Mouse (Mus musculus) adrenal gland, adult (tissue): Measurements from ENCODE around the gene Axin1.
"Not testable (repeated sequence)": the region's sequence is repeated elsewhere in the genome, so short reads cannot be mapped to it uniquely, and the experiment has no call there.

Experiments
- DNase-seq, 2 experiments: peaks; one replicate each; pipeline ENCODE4 v3.0.0; 2022 to 2023; ENCODE audit warnings: low spot score in 1 of 2; ENCODE audit not compliant: inconsistent age in 2 of 2

The Axin1 gene

DNA sequence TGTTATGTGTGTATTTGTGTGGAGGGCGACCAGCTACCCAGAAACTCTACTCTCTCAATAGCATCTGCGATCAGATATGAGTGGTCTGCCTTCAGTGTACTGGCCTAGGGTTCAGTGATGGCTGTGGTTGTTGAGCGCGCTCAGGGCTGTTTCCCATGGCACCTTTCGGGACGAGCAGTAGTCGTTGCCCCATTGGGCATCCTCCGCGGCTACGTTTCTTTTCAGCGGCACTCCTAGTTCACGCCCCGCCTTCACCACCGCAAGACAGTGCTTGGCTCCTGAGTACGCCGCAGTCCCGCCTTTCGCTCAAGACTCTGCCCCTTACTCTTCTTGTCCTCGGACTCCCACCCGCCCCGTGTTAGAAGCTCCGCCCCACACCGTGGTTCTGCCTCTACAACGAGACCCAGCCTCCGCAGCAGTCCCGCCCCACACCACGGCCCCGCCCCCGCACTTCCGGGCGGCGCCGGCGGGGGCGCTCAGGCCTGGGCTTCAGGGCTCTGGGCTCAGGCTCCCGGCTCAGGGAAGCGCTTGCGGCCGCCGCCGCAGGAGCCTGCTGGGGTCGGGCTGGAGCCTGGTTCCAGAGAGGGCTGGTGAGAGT is at the start of gene Axin1:
Gene Axin1 (plus strand): TSS at position 450 of the 598 bp plus-strand sequence.
- DNase-seq: peak; percentile 96 to 98

DNA sequence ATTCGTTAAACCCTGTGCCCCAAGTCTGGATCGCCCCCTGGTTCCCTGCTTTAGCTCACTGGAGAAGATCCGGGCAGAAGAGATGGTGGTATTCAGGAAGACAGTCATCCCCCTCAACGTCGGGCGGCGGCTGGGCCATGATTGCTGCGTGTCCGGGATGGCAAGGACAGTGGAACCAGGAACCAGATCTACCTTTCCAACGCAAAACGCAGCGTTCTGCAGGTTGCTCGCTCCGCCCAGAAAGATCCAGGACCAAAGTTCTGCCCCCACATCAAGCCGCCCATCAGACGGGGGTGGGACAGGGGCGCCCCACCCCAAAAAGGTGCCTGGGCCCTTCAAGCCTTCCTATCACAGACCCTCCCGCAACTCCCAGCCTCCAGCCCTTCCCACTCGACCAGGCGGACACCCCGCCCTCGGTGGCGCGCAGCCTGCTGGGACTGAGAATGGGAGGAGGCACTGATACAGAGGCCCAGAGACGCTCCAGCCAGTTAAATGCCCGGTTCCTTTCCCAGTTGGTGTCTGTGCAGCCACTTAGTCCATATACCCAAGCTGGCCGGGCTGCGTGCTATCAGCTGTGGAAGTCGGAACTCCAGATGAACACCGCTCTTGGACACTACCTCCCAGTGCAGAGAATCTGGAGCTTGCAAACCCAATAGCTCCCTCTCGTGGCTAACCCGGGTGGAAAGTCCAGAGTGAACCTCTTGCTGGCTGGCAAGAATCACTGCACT is 48.4 kb upstream of the Axin1 start, which contains the start of gene Decr2:
Gene Decr2 (minus strand): TSS at position 433 of the 728 bp plus-strand sequence.
- DNase-seq: peak; percentile 94 to 97

DNA sequence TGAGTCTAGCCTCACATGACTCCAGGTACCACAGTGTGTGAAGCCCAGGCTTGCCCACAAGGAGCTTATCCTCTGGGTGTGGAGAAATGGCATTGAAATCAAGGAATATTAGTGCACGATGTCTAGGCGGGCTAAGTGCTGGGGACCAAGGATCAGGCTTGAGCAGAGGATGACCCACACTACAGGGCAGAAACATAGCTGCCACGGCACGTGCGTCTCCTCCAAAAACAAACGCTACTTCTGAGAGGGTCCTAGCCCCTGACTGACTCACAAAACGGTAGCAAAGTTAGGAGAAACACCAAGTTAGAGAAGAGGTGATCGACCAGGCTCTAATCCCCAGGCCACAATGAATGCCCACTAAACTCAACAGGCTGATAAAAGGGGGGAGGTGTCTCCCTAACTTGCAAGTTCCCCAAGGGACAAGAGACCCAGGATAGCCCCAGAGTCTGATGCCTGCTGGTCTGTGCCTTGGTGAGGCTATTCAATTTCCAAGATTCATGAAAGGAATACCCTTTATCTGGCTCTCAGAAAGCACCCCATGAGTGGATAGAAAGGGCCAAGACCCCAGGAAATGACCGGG is 43.9 kb upstream of the Axin1 start:
- DNase-seq: no peak

DNA sequence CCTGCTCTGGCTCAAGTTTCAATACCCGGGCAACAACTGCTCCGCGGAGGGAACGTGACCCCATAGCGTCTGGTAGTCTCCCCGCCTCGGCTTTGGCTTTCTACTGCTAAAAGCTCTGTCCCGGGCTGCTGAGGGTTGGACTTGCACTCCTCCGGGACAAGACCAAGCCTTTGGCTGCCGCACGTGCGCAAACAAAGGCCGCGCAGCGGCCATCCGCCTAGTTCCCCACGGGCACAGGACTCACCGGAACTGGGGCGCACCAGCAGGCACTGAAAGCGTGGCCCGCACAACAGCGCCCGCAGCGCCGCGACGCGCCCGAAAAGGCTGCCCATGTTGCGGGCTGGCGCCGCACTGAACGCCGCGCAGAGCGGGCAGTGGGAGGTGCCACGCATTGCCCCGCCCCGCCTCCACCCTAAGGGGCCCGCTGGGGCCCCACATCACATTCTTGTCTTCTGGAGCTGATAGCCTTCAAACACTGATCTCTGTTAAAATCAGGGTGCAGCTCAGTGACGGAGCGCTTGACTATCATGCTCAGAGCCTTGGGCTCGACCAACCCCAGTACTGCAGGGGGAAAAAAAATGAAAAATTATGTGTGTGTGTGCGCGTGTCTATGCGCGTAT is 43.3 kb upstream of the Axin1 start, which contains the start of gene Nme4:
Gene Nme4 (minus strand): TSS at position 482 of the 620 bp plus-strand sequence.
- DNase-seq: peak; percentile 64 to 84

DNA sequence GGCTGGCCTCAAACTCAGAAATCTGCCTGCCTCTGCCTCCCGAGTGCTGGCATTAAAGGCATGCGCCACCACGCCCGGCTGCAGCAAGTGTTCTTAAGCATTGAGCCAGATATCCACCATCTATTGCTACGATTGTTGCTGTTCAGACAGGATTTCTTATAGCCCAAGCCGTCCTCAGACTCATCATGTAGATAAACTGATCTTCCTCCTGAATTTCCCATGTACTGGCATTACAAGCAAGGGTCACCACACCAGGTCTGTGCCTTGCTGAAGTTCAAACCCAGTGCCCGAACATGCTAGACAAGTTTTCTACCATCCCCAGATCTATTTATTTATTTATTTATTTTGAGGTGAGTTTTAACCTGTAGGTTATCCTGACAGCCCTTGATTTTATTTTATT is 40.0 kb upstream of the Axin1 start:
- DNase-seq: peak in 1 of 2 experiments; percentile 34

DNA sequence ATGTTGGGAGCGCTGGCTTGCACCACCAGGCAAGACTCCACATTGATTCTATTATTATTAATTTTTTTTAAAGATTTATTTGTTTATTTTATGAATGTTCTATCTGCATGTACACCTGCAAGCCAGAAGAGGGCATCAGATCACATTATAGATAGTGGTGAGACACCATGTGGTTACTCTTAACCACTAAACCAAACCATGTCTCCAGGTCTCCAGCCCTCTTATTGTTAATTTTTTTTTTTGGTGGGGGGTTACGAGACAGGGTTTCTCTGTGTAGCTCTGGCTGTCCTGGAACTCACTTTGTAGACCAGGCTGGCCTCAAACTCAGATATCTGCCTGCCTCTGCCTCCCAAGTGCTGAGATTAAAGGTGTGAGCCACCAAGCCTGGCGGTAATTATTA is 39.2 kb upstream of the Axin1 start:
- DNase-seq: peak in 1 of 2 experiments; percentile 74

DNA sequence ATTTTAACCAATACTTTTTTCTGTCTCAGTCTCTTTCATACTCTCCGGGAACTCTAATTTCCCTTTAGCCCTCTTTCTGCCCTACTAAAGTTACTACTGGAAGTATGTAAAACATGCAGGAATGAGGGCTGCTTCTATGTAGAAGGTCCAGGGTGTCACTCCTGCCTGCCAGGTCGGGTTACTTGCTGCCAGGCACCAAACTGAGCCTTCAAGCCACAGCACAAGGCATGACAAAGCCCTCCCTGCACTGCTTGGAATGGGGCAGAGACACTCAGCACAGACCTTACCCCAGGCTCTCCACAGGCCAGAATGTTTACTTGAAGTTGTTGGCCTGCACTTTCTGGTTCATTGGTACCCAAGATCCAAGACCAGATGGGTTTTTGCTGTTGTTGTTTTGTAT is 38.3 kb upstream of the Axin1 start:
- peak in 1 of 2 experiments; percentile 27 for DNase-seq

DNA sequence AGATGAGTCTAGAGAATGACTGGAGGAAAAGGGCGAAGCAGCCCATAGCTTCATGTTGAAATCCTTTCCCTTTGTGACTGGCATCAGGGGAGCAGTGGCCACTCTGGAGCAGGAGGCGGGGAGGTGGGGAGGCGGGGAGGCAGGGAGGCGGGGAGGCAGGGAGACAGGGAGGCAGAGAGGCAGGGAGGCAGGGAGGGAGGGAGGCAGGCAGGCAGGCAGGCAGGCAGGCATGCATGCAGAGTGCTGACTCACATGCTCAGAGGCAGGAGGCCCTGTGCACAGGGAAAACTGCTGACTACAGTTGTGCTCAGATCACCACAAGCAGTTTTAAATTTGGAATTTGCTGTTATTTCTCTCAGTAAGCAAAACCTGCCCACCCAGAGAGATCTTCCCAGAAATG is 37.0 kb upstream of the Axin1 start:
- DNase-seq: peak in 1 of 2 experiments; percentile 41

DNA sequence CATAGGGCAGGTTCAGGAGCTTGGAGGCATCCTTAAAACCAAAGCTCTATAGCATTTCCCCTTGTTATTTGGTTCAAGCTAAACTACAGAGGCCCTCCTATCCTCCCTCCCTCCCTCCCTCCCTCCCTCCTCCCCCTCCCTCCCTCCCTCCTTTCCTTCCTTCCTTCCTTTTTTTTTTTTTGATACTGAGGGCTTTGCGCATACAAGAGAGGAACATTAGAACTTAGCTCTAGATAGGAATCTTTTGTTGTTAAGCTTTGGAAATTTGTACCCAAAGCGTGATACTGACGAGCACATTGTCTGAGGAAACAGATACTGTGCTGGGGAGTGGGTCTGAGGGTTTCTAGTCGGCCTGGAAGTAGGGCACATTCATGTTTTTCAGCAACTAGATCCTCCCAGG is 32.9 kb upstream of the Axin1 start:
- DNase-seq: no peak

DNA sequence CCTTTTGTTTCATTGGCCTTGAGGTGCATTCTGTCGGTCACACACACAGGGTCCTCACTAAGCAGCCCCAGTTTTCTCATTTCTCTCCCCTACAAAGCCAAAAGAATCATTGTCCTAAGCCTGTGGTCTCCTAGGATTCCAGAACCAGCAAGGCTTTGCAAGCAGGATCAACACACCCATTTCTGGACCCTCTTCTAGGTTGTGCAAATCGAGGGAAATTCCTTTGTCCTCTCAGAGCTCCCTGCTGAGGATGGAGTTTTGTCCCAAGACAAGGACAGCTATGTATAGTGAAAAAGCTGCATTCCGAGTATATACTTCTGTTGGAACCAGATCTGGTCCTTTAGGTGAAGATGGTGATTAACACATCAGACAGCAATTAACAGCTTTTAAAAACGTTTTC is 28.3 kb upstream of the Axin1 start:
- no peak for DNase-seq

DNA sequence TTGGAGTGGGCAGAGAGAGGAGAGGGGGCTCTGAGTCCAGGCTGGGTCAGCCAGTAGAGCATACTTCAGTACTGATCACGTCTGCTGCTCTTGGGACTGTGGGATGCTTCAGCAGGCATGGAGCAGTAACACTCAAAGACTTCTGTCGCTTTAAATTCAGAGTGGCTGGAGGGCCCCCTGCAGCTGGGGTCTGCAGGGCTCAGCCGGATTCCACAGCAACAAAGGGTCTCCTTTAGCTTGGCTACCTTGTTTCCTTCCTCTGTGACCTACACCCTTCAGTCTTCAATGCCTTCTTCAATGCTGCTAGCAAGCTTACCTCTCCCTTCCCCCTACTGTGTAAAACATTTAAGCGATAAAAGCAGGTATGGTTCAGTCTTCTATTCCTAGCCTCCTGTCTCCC is 27.5 kb upstream of the Axin1 start:
- no peak for DNase-seq

DNA sequence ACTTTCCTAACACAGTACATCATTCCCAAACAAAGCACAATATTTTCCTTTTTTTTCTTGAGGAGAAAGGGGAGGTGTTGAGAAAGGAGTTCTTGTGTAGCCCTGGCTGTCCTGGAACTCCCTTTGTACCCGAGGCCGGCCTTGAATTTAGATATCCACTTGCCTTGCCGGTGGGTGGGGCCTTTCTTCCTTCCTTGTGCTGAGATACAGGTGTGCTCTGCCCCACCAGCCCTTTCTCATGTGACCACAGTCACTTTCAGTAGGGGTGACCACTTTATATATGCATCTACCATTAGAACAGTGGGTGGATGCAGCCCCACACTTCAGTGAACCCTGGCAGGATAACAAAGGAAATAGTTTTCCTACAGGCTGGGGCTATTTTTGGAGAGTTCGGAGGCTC is 26.8 kb upstream of the Axin1 start:
- no peak for DNase-seq

DNA sequence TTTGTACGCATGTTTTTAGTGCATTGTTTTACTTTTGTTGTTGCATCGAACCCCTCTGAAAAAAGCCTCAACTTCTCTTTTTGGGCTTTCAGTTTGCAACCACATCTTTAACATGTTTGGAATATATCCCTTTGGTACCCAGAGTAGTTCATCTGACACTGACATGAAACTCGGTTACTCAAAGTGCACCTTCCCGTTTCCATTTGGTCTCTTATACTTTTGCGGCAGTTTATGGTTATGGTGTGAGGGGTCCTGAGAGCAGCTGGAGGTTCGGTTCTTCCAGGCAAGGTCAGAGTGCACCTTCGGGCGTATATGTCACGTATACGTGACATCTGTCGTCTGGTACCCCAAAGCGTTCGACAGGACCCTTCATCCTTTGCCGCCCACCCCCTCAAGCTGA is 25.7 kb upstream of the Axin1 start:
- no peak for DNase-seq

DNA sequence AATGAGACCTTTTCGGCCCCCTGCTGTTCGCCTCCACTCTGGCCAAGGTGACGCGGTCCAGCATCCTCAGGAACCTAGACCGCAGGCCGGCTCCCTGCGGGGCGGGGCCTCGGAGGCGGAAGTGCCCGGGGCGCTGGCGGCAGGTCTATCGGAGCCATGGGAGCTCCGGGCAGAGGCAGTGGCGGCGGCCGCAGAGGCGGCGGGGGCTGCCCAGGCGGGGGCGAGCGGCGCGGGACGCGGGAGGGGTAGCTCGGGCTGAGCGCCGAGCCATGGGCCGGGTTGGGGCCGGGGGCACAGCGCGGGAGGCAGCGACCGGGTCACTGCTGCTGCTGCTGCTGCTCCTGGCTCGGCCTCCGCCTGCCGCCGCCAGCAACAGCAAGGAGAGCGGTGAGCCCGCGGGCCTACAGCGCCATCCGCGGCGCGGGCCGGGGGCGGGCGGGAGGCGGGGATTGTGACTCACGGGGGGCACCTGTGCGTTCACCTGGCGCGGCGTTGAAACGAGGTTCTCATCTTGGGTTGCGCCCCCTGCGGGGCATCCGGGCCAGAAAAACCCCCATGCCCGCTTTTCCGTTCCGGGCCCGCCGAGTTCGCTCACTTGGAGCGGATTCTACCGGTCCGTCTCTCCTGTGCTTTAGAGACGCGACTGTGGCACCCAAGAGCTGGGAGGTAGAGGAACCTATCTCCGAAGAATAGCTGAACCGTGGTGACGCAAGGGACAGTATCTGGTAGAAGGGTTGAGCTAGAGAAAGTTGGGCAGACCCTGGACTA is 25.1 kb upstream of the Axin1 start, which contains the start of gene Tmem8:
Gene Tmem8 (plus strand): TSS at position 119 of the 768 bp plus-strand sequence.
- peak; percentile 83 to 92 for DNase-seq

DNA sequence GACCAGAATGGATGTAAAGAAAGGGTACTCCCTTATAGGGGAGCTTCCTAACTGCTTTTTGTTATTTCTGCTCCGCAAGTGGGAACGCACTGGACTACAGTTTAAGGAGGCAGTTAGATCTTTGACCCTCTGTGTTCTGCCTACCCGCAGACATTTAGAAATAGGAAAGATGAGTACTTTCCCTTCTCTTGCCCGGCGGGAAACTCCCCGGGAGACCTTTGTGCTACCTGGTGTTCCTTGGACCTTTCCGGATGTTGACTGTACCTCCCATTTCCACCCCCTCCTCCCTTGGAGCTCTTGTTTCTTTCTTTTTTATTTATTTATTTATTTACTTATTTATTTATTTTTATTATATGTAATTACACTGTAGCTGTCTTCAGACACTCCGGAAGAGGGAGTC is 24.4 kb upstream of the Axin1 start:
- DNase-seq: no peak

DNA sequence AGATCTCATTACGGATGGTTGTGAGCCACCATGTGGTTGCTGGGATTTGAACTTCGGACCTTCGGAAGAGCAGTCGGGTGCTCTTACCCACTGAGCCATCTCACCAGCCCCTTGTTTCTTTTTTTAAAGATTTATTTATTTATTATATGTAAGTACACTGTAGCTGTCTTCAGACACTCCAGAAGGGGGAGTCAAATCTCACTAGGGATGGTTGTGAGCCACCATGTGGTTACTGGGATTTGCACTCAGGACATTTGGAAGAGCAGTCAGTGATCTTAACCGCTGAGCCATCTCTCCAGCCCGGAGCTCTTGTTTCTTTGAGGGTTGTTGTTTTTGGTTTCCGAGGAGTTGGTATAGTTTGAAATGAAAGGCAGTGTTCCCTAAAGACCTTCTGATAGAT is 24.0 kb upstream of the Axin1 start:
- not testable (repeated sequence) for DNase-seq

DNA sequence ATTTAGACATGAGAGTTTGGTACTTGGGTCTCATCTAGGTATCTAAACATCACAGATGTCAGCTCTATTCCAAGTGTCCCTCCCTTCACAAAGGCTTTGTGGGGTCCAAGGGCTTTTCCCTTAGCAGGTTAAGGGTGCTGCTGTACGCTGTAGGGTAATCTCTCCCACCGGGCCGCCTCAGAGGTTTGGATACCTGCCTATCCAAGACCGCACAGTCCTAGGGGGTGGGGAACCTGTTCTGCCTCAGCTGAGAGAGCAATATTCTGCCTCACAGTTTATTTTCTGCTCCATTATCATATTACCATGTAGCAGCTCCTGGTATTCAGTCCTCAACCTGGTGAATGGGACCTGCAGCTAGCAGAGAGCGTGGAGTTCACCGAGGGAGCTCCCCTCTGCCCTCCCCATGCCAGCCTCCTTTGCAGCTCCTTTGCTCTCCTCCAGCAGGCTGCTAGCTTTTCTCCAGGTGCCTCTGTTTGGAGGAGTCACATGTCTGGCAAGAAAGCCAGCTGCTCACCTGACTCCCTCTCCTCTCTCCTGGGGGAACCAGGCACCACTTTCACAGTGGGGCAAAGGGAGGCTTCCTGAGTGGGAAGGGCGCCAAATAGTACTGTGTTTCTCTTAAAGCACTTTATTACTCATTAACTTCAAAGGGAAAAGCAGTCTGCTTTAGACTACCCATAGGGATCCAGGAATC is 23.1 kb upstream of the Axin1 start:
- DNase-seq: peak in 1 of 2 experiments; percentile 19

DNA sequence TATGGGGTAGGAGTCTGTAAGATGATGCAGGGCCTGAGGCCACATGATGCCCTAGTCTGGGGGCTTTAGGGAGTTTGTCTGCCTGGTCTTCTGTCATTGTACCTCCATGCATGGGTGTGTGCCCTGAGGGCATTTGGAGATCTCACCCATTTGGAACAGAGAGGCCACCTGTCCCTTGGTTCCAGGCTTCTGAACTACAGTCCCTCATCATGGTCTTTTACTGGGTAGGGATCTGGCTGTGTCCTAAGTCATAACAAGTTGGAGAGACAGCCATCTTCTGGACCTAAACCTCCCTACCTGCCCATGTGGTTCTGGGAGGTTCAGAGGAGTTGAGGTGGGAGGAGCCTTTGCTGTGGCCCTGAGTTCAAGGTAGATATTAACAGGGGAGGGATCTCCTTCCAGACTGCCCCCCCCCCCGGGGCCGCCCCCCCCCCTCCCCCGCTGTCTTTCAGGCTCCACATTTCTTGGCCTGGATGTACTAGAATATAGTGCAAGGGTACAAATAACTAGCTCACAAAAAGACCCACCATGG is 22.5 kb upstream of the Axin1 start:
- DNase-seq: no peak

DNA sequence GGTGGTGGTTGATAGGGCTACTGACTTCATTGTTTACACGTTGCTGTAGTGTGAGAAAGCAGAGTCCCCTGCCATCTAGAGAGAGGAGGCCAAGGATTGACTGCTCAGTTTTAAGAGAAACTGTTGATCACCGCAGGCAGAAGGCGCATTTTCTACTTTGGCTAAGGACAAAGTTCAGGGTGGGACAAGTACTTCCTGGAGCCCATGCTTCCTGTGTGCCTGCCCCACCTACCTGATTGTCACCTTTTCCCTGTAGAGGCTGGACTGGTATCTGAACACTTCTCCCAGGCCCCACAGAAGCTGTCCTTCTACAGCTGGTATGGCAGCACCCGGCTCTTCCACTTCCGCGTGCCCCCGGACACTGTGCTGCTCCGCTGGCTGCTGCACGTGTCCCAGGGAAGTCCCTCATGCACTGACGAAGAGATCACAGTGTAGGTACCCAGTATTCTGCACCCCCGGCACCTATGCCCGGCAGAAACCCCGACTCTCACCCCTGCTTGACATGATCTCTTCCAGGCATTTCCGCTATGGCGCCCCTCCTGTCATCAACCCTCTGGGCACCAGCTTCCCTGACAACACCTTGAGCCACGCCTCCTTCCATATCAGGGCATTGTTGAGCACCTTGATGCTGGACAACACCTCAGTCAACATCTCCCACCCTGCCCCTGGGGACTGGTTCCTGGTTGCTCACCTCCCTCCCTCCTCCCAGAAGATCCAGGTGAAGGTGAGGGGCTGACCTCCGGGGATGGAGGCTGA is 21.8 kb upstream of the Axin1 start:
- DNase-seq: no peak
